Mouse (Mus musculus): ENCODE data around the gene Col25a1. TPM values are rescaled to one million over a fixed set of nuclear protein-coding genes. Genes with fewer than 3 reads are reported as not detected.

Col25a1 gene
- polyA plus RNA-seq, 1 experiment from 2014 or later, result 3.0 TPM

GRCm38 (mm10) chr3:130354399-130355039, 223.2 kb downstream of the Col25a1 start:
- WGBS (ENCODE audit: insufficient replicate concordance), result 78% methylated on average over 4 of the region's 4 CpGs
- H3K9ac ChIP-seq (ENCODE audit: low read depth, low read length), result no peak overlapping the region
- no peak overlapping the region for H3K4me3 ChIP-seq (ENCODE audit: low read depth, low read length)
- no peaks in the 10 kb centered on the region for H3K36me3 ChIP-seq (ENCODE audit: control insufficient read depth, insufficient read depth, low read length)
- H3K4me1 ChIP-seq (ENCODE audit: control insufficient read depth, insufficient read depth, low read length), result no peaks in the 10 kb centered on the region
- no peak overlapping the region for H3K4me2 ChIP-seq
- H3K27me3 ChIP-seq (ENCODE audit: control insufficient read depth, insufficient read depth, low read length), result no peaks in the 10 kb centered on the region
- H3K9me3 ChIP-seq (replicated peaks; ENCODE audit: control insufficient read depth, low read length), result no peaks in the 10 kb centered on the region
- ATAC-seq (replicated peaks; ENCODE audit: insufficient number of reproducible peaks, low FRiP score, low TSS enrichment), result no peak
- H3K27ac ChIP-seq (ENCODE audit: low read depth, low read length), result no peak overlapping the region

- no peak overlapping the region for H3K27ac ChIP-seq (ENCODE audit: low read depth, low read length)
- no peak overlapping the region for H3K9ac ChIP-seq (ENCODE audit: low read depth, low read length)
- H3K27me3 ChIP-seq (ENCODE audit: control insufficient read depth, insufficient read depth, low read length), result no peaks in the 10 kb centered on the region
- no peak overlapping the region for H3K4me3 ChIP-seq (ENCODE audit: low read depth, low read length)
- 86% methylated on average over 15 of the region's 15 CpGs for WGBS (ENCODE audit: insufficient replicate concordance)
- no peaks in the 10 kb centered on the region for H3K4me1 ChIP-seq (ENCODE audit: control insufficient read depth, insufficient read depth, low read length)
- H3K36me3 ChIP-seq (ENCODE audit: control insufficient read depth, insufficient read depth, low read length), result no peaks in the 10 kb centered on the region
- H3K9me3 ChIP-seq (replicated peaks; ENCODE audit: control insufficient read depth, low read length), result no peaks in the 10 kb centered on the region
- no peak overlapping the region for H3K4me2 ChIP-seq
- ATAC-seq (replicated peaks; ENCODE audit: insufficient number of reproducible peaks, low FRiP score, low TSS enrichment), result no peak
Observed at GRCm38 (mm10) chr3:130356575-130357173, 225.4 kb downstream of the Col25a1 start.

GRCm38 (mm10) chr3:130360813-130361212, 229.5 kb downstream of the Col25a1 start:
- Histone ChIP-seq H3K9ac (ENCODE audit: low read depth, low read length) (no peak overlapping the region), H3K27me3 (ENCODE audit: control insufficient read depth, insufficient read depth, low read length) (no peaks in the 10 kb centered on the region), H3K4me1 (ENCODE audit: control insufficient read depth, insufficient read depth, low read length) (no peaks in the 10 kb centered on the region), H3K4me2 (no peak overlapping the region), H3K36me3 (ENCODE audit: control insufficient read depth, insufficient read depth, low read length) (no peaks in the 10 kb centered on the region), H3K9me3 (replicated peaks; ENCODE audit: control insufficient read depth, low read length) (no peaks in the 10 kb centered on the region), H3K27ac (ENCODE audit: low read depth, low read length) (no peak overlapping the region), H3K4me3 (ENCODE audit: low read depth, low read length) (no peak overlapping the region)
- WGBS (ENCODE audit: insufficient replicate concordance), result 73% methylated on average over 7 of the region's 7 CpGs
- no peak for ATAC-seq (replicated peaks; ENCODE audit: insufficient number of reproducible peaks, low FRiP score, low TSS enrichment)

- H3K4me1 ChIP-seq (ENCODE audit: control insufficient read depth, insufficient read depth, low read length), result peaks cover under 1% of the 10 kb centered on the region; the same call in 1 of the 2 replicates
- H3K27me3 ChIP-seq (ENCODE audit: control insufficient read depth, insufficient read depth, low read length), result no peaks in the 10 kb centered on the region
- ATAC-seq (replicated peaks; ENCODE audit: insufficient number of reproducible peaks, low FRiP score, low TSS enrichment), result no peak
- no peak overlapping the region for H3K4me2 ChIP-seq
- H3K9ac ChIP-seq (ENCODE audit: low read depth, low read length), result no peak overlapping the region
- WGBS (ENCODE audit: insufficient replicate concordance), result 57% methylated on average over 1 of the region's 1 CpGs
- no peak overlapping the region for H3K27ac ChIP-seq (ENCODE audit: low read depth, low read length)
- H3K4me3 ChIP-seq (ENCODE audit: low read depth, low read length), result no peak overlapping the region
- no peaks in the 10 kb centered on the region for H3K36me3 ChIP-seq (ENCODE audit: control insufficient read depth, insufficient read depth, low read length)
- H3K9me3 ChIP-seq (replicated peaks; ENCODE audit: control insufficient read depth, low read length), result no peaks in the 10 kb centered on the region
Observed at GRCm38 (mm10) chr3:130361922-130362321, 230.6 kb downstream of the Col25a1 start.

- H3K9me3 ChIP-seq (replicated peaks; ENCODE audit: control insufficient read depth, low read length), result no peaks in the 10 kb centered on the region
- H3K9ac ChIP-seq (ENCODE audit: low read depth, low read length), result no peak overlapping the region
- WGBS (ENCODE audit: insufficient replicate concordance), result 75% methylated on average over 7 of the region's 7 CpGs
- no peak overlapping the region for H3K4me3 ChIP-seq (ENCODE audit: low read depth, low read length)
- no peak overlapping the region for H3K27ac ChIP-seq (ENCODE audit: low read depth, low read length)
- no peaks in the 10 kb centered on the region for H3K36me3 ChIP-seq (ENCODE audit: control insufficient read depth, insufficient read depth, low read length)
- no peaks in the 10 kb centered on the region for H3K27me3 ChIP-seq (ENCODE audit: control insufficient read depth, insufficient read depth, low read length)
- no peak for ATAC-seq (replicated peaks; ENCODE audit: insufficient number of reproducible peaks, low FRiP score, low TSS enrichment)
- H3K4me2 ChIP-seq, result no peak overlapping the region
- peaks cover 4% of the 10 kb centered on the region; the same call in 1 of the 2 replicates for H3K4me1 ChIP-seq (ENCODE audit: control insufficient read depth, insufficient read depth, low read length)
Observed at GRCm38 (mm10) chr3:130362797-130363367, 231.6 kb downstream of the Col25a1 start.

GRCm38 (mm10) chr3:130366917-130367610, 235.8 kb downstream of the Col25a1 start:
- Histone ChIP-seq H3K4me3 (ENCODE audit: low read depth, low read length) (no peak overlapping the region), H3K27ac (ENCODE audit: low read depth, low read length) (no peak overlapping the region), H3K36me3 (ENCODE audit: control insufficient read depth, insufficient read depth, low read length) (no peaks in the 10 kb centered on the region), H3K27me3 (ENCODE audit: control insufficient read depth, insufficient read depth, low read length) (no peaks in the 10 kb centered on the region), H3K4me2 (no peak overlapping the region), H3K9me3 (replicated peaks; ENCODE audit: control insufficient read depth, low read length) (no peaks in the 10 kb centered on the region), H3K9ac (ENCODE audit: low read depth, low read length) (no peak overlapping the region), H3K4me1 (ENCODE audit: control insufficient read depth, insufficient read depth, low read length) (peaks cover 4% of the 10 kb centered on the region; the same call in 1 of the 2 replicates)
- no peak for ATAC-seq (replicated peaks; ENCODE audit: insufficient number of reproducible peaks, low FRiP score, low TSS enrichment)
- WGBS (ENCODE audit: insufficient replicate concordance), result 65% methylated on average over 8 of the region's 8 CpGs

GRCm38 (mm10) chr3:130368352-130368751, 237.1 kb downstream of the Col25a1 start:
- H3K9me3 ChIP-seq (replicated peaks; ENCODE audit: control insufficient read depth, low read length), result no peaks in the 10 kb centered on the region
- WGBS (ENCODE audit: insufficient replicate concordance), result 89% methylated on average over 4 of the region's 4 CpGs
- H3K27me3 ChIP-seq (ENCODE audit: control insufficient read depth, insufficient read depth, low read length), result no peaks in the 10 kb centered on the region
- H3K4me1 ChIP-seq (ENCODE audit: control insufficient read depth, insufficient read depth, low read length), result peaks cover 4% of the 10 kb centered on the region
- H3K4me2 ChIP-seq, result no peak overlapping the region
- H3K4me3 ChIP-seq (ENCODE audit: low read depth, low read length), result no peak overlapping the region
- no peaks in the 10 kb centered on the region for H3K36me3 ChIP-seq (ENCODE audit: control insufficient read depth, insufficient read depth, low read length)
- H3K9ac ChIP-seq (ENCODE audit: low read depth, low read length), result no peak overlapping the region
- no peak for ATAC-seq (replicated peaks; ENCODE audit: insufficient number of reproducible peaks, low FRiP score, low TSS enrichment)
- H3K27ac ChIP-seq (ENCODE audit: low read depth, low read length), result no peak overlapping the region

- no peaks in the 10 kb centered on the region for H3K9me3 ChIP-seq (replicated peaks; ENCODE audit: control insufficient read depth, low read length)
- no peak overlapping the region for H3K27ac ChIP-seq (ENCODE audit: low read depth, low read length)
- no peaks in the 10 kb centered on the region for H3K36me3 ChIP-seq (ENCODE audit: control insufficient read depth, insufficient read depth, low read length)
- no peaks in the 10 kb centered on the region for H3K27me3 ChIP-seq (ENCODE audit: control insufficient read depth, insufficient read depth, low read length)
- H3K4me3 ChIP-seq (ENCODE audit: low read depth, low read length), result no peak overlapping the region
- 78% methylated on average over 1 of the region's 1 CpGs for WGBS (ENCODE audit: insufficient replicate concordance)
- H3K4me2 ChIP-seq, result no peak overlapping the region
- H3K4me1 ChIP-seq (ENCODE audit: control insufficient read depth, insufficient read depth, low read length), result peaks cover 4% of the 10 kb centered on the region
- H3K9ac ChIP-seq (ENCODE audit: low read depth, low read length), result no peak overlapping the region
- ATAC-seq (replicated peaks; ENCODE audit: insufficient number of reproducible peaks, low FRiP score, low TSS enrichment), result no peak
Observed at GRCm38 (mm10) chr3:130369113-130369512, 237.8 kb downstream of the Col25a1 start.
